Mouse (Mus musculus) CH12F3 (cell line): ENCODE measurements around the gene Htatip2.

Source experiments
- in situ Hi-C: fragments of 300-500 bp; cut with MboI; formaldehyde crosslinking; loops from 2 replicates; pipeline ENCODE4 v1.14.3; 2020; ENCODE audit warnings: low sequenced_read_pairs

Htatip2 gene

DNA sequence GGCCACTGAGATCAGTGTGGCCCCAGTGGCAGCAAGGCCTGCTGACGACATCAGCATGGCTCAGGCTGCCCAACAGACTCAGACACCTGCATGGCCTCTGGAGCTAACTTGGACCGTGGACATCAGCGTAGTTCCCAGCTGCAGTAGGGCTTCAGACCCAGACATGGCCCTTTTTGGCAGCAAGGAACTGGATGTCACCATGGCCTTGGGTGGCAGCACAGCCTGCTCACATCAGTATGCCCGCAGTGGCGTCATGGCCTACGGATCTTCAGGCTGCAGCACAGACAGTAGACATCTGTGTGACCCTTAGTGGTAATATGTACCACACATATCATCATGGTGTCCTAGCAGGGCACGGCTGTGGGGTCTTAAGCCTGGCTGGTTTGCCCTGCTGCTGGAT lies 26.2 kb downstream of the Htatip2 start:
- in situ Hi-C loops: no loop called here

DNA sequence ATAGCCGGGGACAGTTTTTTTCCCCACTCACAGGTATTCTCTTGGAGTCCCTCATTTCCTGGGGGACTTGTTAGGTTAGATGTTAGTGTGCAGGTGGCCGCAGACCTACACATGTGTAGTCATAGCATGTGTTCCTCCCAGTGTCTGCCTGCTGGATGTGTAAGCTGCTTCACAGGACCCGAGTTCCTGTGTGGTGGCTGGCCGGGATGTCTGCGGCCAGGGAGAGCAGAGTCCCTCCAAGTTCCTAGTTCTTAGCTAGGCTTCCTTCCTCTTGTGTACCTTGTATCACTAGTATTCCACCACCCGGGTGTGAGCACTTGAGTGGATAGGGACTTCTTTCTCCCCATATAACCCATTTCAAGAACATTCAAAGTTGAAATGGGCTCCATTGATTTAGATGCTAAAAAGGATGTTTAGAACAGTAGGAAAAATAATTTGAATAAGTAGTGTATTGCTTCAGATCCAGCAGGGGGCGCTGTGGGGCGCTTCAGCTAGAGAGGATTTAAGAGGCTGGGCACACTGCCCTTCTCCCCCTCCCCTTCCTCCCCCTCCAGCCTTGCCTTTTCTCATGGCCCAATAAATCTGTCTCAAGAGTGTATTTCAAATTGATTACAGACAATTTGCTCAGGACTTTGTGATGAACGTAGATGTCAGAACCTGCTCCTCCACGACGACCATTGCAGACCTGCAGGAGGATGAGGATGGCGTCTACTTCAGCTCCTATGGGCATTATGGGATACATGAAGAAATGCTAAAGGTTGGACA lies 27.9 kb downstream of the Htatip2 start:
- in situ Hi-C loops: no loop called here

DNA sequence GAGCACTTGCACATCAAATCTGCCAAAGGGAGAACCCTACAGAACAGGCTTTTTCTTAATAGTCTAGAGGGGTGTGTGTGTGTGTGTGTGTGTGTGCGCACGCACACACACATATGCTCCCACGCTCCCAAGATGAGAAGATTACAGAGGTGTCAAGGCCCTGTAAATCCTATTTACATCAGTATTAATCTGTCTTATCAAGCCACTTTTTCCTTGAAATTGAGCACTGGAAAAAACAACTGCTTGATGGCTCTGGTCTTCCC lies 28.4 kb downstream of the Htatip2 start:
- in situ Hi-C loops: no loop called here

DNA sequence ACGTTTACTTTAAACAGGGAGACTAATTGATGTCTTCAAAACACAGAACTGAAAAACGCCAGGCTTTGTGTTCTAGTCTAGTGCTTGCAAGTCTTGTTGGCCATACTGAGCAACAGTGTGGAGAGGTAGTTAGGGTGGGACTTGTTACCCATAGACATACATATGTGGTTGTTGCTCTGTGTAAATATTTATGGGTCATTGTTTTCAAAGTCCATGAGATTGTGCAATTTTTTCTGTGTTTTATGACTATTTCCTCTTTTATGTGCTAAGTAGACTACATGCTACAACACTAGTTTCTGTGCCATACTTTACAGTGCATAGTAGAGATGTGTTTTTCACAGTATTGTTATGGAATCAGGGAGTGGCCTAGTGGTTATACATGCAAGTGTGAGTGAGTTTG lies 35.4 kb downstream of the Htatip2 start:
- in situ Hi-C loops: no loop called here

DNA sequence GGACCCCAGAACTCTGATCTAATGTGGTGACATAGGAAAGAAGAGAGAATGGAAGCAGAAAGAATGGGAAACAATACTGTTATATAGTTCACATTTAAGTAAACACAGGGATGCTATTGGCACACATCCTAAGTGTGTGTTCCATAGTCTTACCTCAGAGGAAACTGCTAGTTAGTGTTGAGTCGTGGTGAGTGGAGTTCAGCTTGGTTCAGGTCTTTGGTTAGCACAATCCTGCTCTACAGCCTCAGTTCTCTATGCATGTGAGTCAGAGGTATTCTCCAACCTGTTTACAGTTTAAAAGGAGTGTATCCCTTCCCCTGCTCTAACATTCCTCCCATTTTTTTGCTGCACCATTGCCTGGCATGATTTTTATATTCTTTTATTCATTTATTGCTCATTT lies 38.3 kb downstream of the Htatip2 start:
- in situ Hi-C loops: no loop called here

DNA sequence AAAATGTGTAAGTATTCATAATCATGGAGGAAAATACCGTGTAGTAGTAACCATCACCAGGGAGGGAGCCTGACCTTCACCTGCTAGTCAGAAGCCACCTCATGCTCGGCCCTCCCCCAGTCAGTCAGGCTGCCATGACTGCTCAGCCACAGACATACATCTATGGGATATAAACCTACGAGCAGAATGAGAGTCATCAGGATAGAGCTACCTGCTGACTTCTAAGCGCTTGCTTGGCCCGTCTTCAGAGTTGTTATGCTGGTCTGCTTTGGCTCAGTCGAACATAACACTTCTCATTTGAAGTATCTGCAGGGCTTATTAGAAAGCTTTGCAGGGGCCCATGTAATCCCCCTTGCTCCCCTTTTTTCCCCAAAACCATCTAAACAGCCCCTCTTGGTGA lies 44.6 kb downstream of the Htatip2 start:
- in situ Hi-C loops: no loop called here

DNA sequence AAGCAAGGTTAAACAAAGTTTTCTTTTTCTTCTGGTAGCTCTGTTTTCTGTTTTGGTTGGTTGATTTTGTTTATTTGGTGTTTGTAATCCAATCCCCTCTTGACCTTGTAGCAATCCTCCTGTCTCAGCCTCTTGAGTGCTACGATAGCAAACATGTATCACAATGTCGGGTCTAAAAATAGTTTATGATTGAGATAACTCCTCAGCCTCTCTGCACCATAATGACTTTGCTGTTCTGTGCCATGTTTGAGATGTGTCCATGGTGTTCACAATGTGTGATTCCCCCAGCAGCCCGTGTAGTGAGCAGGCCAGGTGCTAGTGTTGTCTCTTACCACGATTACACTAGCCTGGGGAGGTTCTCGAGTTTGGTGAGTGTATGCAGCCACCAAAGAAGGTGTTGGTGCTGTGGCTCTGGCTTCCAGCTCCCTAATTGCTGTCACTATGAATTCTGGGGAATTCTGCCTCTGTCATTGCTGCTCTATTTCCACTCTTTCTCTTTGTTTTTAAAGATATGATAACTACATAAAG lies 45.8 kb downstream of the Htatip2 start:
- in situ Hi-C loops: no loop called here

DNA sequence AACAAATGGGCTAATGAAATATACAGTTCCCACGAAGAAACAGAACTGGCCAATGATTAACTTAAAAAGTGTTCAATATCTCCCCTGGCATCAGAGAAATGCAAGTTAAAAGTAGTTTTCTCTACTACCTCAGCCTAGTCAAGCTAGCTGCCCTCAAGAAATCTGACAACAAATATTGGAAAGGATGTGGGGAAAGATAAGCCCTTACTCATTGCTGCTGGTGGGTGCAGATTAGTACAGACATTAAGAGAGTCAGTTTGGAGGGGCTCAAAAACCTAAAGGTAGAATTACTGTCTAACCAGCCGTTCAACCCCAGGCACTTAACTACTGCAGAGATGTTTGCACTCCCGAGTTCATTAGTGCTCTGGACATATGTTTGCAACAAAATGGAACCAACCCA lies 46.7 kb downstream of the Htatip2 start:
- in situ Hi-C loops: no loop called here

DNA sequence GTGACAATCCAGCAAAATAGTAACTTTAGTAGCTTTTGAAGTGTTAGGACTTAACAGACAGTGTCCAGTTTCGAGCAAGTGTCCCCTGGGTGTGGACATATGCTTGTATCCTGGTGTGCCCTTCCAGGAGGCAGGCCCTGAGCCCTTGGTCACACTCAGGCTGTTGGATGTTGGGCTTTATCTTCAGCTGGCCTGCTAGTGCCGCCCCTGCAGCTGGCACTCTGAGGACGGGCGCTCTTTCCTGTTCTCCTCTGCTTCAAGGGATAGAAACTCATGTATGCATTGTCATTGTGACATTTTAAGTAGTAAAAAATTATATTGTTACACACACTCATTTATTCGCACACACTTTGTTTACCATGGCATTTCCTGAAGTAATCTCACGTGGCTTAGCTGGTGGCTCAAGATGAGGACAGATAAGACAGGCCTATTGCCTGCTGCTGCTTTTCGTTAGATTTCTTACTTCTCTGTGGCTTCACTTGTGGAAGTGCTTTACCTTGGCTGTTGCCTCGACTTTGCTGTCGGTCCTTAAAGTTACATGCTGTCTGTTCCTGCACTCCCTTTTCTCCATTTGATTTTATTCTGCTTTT lies 48.3 kb downstream of the Htatip2 start:
- in situ Hi-C loops: no loop called here

DNA sequence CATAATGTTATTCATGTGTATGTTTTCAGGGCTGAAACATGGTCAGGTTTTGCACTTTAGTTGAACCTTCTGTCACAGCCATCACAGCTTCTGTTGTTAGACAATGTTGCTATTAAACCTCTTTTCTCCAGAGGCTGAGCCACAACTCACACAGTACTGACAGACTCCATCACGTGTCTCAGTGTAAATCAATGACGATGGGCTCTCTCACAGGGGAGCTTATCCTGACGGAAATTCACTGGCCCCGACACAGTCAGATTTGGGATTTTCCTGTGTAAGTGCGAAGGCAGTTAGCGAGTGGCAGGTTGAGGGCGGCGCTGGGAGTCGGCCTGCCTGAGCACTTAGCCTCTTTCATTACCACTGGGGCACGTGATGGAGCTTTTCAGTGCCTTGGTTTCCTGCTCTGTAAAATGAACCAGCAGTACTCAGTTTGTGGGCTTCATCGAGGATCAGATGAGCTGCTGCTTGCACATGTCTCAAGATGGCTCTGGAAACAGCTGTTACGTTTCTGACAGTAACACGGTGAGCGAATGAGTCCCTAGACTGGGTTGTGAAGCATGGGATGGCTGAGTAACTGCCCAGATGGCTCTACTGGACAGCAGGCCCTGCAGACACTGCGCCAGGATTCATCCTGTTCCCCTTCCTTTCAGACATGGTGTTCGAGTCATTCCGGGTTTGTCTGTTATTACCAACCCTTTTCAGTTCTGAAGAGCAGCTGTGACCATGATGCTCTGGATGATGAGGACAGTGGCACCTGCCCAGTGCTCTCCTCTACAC lies 49.1 kb downstream of the Htatip2 start:
- in situ Hi-C loops: no loop called here

DNA sequence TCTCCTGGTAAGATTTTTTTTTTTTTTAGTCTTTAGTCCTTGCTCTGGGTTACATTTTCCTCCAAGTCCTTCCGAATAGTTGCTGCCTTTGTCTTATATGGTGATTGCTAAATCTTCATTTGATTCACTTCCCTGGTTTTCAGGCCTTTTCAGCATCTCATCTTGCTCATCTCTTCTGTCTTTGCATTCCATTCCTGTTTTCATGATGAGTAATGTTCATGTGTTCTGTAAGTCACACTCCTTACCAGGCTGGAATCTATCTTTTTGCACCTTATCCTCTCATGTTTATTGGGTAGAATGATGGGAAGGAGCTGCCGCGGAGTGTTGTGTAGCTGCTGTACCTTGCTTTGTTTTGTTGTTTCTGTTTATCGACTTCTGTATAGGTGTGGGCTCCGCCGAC lies 50.2 kb downstream of the Htatip2 start:
- in situ Hi-C loops: no loop called here

DNA sequence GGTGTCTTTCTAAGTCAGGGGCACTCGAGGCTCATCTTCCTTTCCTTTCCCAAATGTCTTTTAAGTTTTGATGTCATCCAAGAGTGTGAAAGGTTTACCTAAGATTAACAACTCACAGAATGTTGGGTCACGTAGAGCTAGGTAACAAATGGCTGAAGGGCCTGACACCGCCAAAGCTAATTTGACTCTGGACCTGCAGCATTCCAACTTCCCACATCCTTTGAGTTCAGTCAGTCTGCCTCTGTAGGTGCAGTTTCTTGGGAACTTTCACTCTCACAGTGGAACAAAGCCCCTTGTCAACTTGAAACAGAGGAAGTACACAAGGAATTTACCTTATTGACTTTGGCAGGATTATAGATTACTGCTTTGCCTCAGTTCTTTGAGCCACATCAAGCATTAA lies 50.6 kb downstream of the Htatip2 start:
- in situ Hi-C loops: no loop called here

DNA sequence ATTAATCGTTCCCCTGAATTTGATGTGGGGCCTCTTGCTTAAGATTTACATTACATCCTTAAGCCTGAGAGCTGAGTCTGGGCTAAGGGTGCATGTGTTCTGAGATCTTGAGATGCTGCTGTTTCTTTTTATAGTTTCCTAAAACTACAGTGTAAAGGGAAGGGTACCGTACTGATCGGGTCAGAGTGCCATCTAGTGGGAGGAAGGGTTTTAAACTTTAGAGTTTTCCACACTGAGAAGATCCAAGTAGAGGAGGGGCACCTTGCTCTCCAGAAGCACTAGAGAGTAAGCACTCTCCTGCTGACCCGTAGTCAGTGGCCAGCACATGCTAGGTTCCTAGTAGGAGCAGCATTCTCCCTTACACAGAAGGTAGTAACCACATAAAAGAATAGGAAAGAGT lies 52.4 kb downstream of the Htatip2 start:
- in situ Hi-C loops: no loop called here

DNA sequence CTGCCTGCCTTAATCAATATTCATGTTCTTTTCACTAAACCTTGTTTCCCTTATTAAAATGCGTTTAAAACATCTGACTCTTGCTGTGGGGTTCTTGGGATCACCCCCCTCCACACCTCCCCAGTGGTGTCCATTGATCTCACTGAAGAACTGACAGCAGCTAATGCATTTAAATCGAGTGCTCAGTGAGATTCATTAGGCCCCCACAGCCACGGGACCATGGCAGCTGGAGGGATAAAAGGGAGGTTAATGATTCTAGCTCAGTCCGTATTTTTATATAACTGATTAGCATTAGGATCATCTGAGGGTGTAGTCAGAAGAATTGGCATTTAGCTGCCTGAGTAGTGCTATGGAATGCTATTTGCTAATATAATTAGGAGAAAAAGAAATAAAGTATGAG lies 60.5 kb downstream of the Htatip2 start:
- in situ Hi-C loops: no loop called here

DNA sequence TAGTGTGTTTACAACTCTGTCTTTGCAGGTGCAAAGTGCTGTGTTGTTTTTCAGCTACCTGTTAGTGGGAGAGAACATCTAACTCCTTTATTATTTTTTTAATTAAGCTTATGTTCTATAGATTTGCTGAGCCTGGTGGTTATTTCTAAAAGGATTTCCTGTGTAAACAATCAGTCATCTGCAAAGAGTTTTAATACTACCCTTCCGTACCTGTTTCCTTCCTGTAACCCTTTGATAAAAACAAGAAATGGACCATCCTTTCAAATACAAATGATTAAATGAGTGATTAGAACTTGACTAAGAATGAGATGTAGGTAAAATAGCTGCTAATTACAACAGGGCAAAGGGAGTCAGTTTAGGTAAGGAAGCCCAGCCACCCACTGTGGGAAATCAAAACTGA lies 62.5 kb downstream of the Htatip2 start:
- in situ Hi-C loops: no loop called here

DNA sequence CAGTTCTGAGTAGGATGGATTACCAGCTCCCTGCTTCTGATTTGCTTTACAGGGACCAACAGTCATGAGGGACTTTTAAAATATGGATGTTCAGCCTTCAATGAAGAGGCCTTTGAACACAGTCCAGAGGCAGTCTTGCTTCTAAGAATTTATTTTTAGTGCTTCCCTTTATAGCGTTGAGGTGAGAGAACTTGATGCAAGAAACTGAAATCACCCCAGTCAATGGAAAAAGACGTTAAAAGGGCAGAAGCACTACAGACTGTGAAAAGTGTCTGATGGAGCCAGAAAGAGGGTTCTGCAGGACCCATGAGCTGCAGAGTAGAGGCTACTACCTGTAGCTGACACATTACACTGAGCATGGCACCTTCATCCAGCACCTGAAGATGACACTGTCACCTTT lies 63.1 kb downstream of the Htatip2 start:
- in situ Hi-C loops: no loop called here
